Mouse (Mus musculus) gastrocnemius, postnatal 36 days (tissue): ENCODE data around the gene Adig. TPM values are rescaled to one million over a fixed set of nuclear protein-coding genes. Genes with fewer than 3 reads are reported as not detected.

Experiments
- DNase-seq, 2 experiments: peaks; one replicate each; pipeline ENCODE4 v3.0.0; 2022
- intact Hi-C: fragments of 180-260 bp; cut with DNase I; formaldehyde crosslinking; loops from one replicate; pipeline ENCODE4 v1.15.1; 2025
- total RNA-seq, 2 experiments: library from RNA; stranded (reverse); gene quantifications; 2 replicates each; pipeline ENCODE4 v1.2.3; 2021

Adig gene
- total RNA-seq, 2 experiments from 2014 or later: 2.7 to 3.4 TPM

- DNase-seq: no peak
- intact Hi-C loops: loop anchor here (10.0 kb wide), 1 partner anchor 325 kb away; no protein-coding TSS in a partner anchor
Measured at GRCm38 (mm10) chr2:158539433-158540305, 37.3 kb downstream of the Adig start.

GRCm38 (mm10) chr2:158541286-158541685 is 38.9 kb downstream of the Adig start:
- no peak for DNase-seq
- intact Hi-C loops: loop anchor here (10.0 kb wide), 1 partner anchor 324 kb away; no protein-coding TSS in a partner anchor

- intact Hi-C loops: loop anchor here (5.0 to 10.0 kb wide), 2 partner anchors 82 to 320 kb away; no protein-coding TSS in a partner anchor
- no peak for DNase-seq
Measured at GRCm38 (mm10) chr2:158545266-158545665, 42.9 kb downstream of the Adig start.

- peak; percentile 55 to 56 for DNase-seq
- intact Hi-C loops: loop anchor here (5.0 to 10.0 kb wide), 2 partner anchors 81 to 318 kb away; no protein-coding TSS in a partner anchor
Measured at GRCm38 (mm10) chr2:158546751-158547150, 44.3 kb downstream of the Adig start.

- intact Hi-C loops: loop anchor here (2.0 kb wide), 1 partner anchor 91 kb away; no protein-coding TSS in a partner anchor
- DNase-seq: peak; percentile 48 to 68
Measured at GRCm38 (mm10) chr2:158550067-158550466, 47.7 kb downstream of the Adig start.

- intact Hi-C loops: no loop called here
- DNase-seq: no peak
Measured at GRCm38 (mm10) chr2:158554366-158554765, 52.0 kb downstream of the Adig start.

- intact Hi-C loops: no loop called here
Measured at GRCm38 (mm10) chr2:158555252-158555651, 52.8 kb downstream of the Adig start.

GRCm38 (mm10) chr2:158555812-158556211 is 53.4 kb downstream of the Adig start:
- intact Hi-C loops: no loop called here
- no peak for DNase-seq

More at GRCm38 (mm10) chr2:158555252-158555651, 52.8 kb downstream of the Adig start:
- peak in 1 of 2 experiments; percentile 13 for DNase-seq

GRCm38 (mm10) chr2:158556225-158556624 is 53.8 kb downstream of the Adig start:
- DNase-seq: peak; percentile 31 to 62
- intact Hi-C loops: no loop called here

- no peak for DNase-seq
- intact Hi-C loops: no loop called here
Measured at GRCm38 (mm10) chr2:158556750-158557149, 54.3 kb downstream of the Adig start.

Other genes with a start within 250 kb of the Adig start
- not detected for gene Bpi, start 244.5 kb upstream of the Adig start, total RNA-seq
- 1 to 10 TPM; 4.9 to 8.2 TPM for gene Lbp, start 196.1 kb upstream of the Adig start, total RNA-seq
- under 1 TPM in 1 of 2 experiments, not detected in 1; 0.05 TPM for gene Snhg11, start 127.0 kb upstream of the Adig start, total RNA-seq
- 10 to 100 TPM; 24.1 to 25.5 TPM for gene Ralgapb, start 92.8 kb upstream of the Adig start, total RNA-seq
- not detected for gene Arhgap40, start 10.2 kb downstream of the Adig start, total RNA-seq
- not detected for gene Slc32a1, start 108.2 kb downstream of the Adig start, total RNA-seq
- gene Actr5, start 122.3 kb downstream of the Adig start, total RNA-seq: 1 to 10 TPM; 2.4 to 3.6 TPM
- 1 to 10 TPM; 3.5 to 3.6 TPM for gene Ppp1r16b, start 162.8 kb downstream of the Adig start, total RNA-seq